In genomic region chr2:36048748-36049566, GRCm38 (mm10) we compare ENCODE assay signal across 8 mouse cellular contexts. TPM values are rescaled to one million over a fixed set of nuclear protein-coding genes. Genes with fewer than 3 reads are reported as not detected.
DNase-seq lines count a peak whose midpoint lies in the region; ATAC-seq and TF ChIP-seq lines count a peak whose summit lies in the region.

Ndufa8 (minus strand) TSS chr2:36049406.
Morn5 (plus strand) TSS chr2:36049458.

- no peak for TF ChIP-seq CTCF in MEL (IDR thresholded peaks at IDR 0.05 in 2 of 3, conservative IDR thresholded peaks at IDR 0.05 in 1 of 3; ENCODE audit: control insufficient read depth in 1 of 3, insufficient read depth in 1 of 3, low read depth in 2 of 3, low read length in 3 of 3, poor library complexity in 1 of 3, severe bottlenecking in 1 of 3)
- no peak for TF ChIP-seq CTCF in cerebellum, adult 2 months (IDR thresholded peaks at IDR 0.05; ENCODE audit: borderline replicate concordance, insufficient read depth, low read depth, low read length)
- no peak for TF ChIP-seq CTCF in forebrain, postnatal 0 days (IDR thresholded peaks at IDR 0.05; ENCODE audit: low read depth)

- no peak for TF ChIP-seq EP300 in MEL (IDR thresholded peaks at IDR 0.05; ENCODE audit: low read depth in 1 of 2, low read length in 2 of 2)

- peak in 1 of 2 experiments; percentile 94; a peak in 3 of 4 replicates for TF ChIP-seq POLR2A in MEL (IDR thresholded peaks at IDR 0.05; ENCODE audit: control insufficient read depth in 1 of 2, insufficient read depth in 1 of 2, low read depth in 1 of 2, low read length in 2 of 2, poor library complexity in 1 of 2)
- TF ChIP-seq POLR2A in cerebellum, adult 2 months (IDR thresholded peaks at IDR 0.05; ENCODE audit: borderline replicate concordance, insufficient read depth, low read length) = peak; percentile 95

- peak within 1 kb of the TSS; percentile 74 for H3K4me2 ChIP-seq in forebrain, postnatal 0 days (ENCODE audit: low read depth)
- H3K4me2 ChIP-seq in lung, embryonic 15.5 days = peak within 1 kb of the TSS; percentile 58

- WGBS in cerebellum, adult 2 months = under 1% methylated on average over 44 of the region's 44 CpGs
- 2% methylated on average over 44 of the region's 44 CpGs for WGBS in forebrain, postnatal 0 days
- under 1% methylated on average over 44 of the region's 44 CpGs for WGBS in lung, embryonic 15.5 days

- peak; percentile 97 for DNase-seq in MEL (ENCODE audit: low read depth, low spot score)
- DNase-seq in cerebellum, adult 2 months = peak; percentile 98 to 99
- DNase-seq in forebrain, postnatal 0 days = peak; percentile 97
- DNase-seq in heart, postnatal 4 days = peak; percentile 100
- peak; percentile 96 to 97 for DNase-seq in layer of hippocampus, adult 8-10 months (ENCODE audit: low spot score in 2 of 2)
- peak; percentile 96 for DNase-seq in ovary, adult 18-20 months (ENCODE audit: low spot score)
- peak; percentile 98 for DNase-seq in thymus, postnatal 0 days (ENCODE audit: low spot score)

- peak within 1 kb of the TSS; percentile 83 to 97 for H3K4me3 ChIP-seq in MEL (ENCODE audit: control insufficient read depth in 1 of 2, insufficient read depth in 1 of 2, low read depth in 2 of 2, low read length in 2 of 2)
- H3K4me3 ChIP-seq in cerebellum, adult 2 months (replicated peaks; ENCODE audit: insufficient read depth, low read depth, low read length) = peak within 1 kb of the TSS; percentile 85
- peak within 1 kb of the TSS; percentile 92 for H3K4me3 ChIP-seq in forebrain, postnatal 0 days (ENCODE audit: low read depth, low read length)
- H3K4me3 ChIP-seq in lung, embryonic 15.5 days = peak within 1 kb of the TSS; percentile 68

- H3K27me3 ChIP-seq in MEL (ENCODE audit: control insufficient read depth in 1 of 2, insufficient read depth in 2 of 2, low read length in 2 of 2) = no peaks in the 10 kb centered on the region
- no peaks in the 10 kb centered on the region for H3K27me3 ChIP-seq in cerebellum, adult 2 months (ENCODE audit: control insufficient read depth, insufficient read depth, low read length)
- H3K27me3 ChIP-seq in forebrain, postnatal 0 days (ENCODE audit: insufficient read depth, low read length) = no peaks in the 10 kb centered on the region
- H3K27me3 ChIP-seq in lung, embryonic 15.5 days = no peaks in the 10 kb centered on the region

- H3K9ac ChIP-seq in MEL (ENCODE audit: control insufficient read depth, low read depth, low read length, poor library complexity, severe bottlenecking) = peak within 1 kb of the TSS; percentile 94
- peak within 1 kb of the TSS; percentile 91 for H3K9ac ChIP-seq in forebrain, postnatal 0 days
- peak within 1 kb of the TSS; percentile 83 for H3K9ac ChIP-seq in lung, embryonic 15.5 days

- H3K36me3 ChIP-seq in MEL (ENCODE audit: control insufficient read depth in 1 of 2, insufficient read depth in 2 of 2, low read length in 2 of 2) = peaks cover 0 to 11% of the 10 kb centered on the region in 2 experiments; a peak in 3 of 4 replicates
- H3K36me3 ChIP-seq in forebrain, postnatal 0 days (ENCODE audit: insufficient read depth) = peaks cover 8% of the 10 kb centered on the region; the same call in 1 of the 2 replicates
- peaks cover 8% of the 10 kb centered on the region for H3K36me3 ChIP-seq in lung, embryonic 15.5 days

- no peaks in the 10 kb centered on the region for H3K9me3 ChIP-seq in MEL (replicated peaks; ENCODE audit: insufficient read depth, low read length)
- H3K9me3 ChIP-seq in forebrain, postnatal 0 days (ENCODE audit: low read length) = no peaks in the 10 kb centered on the region
- no peaks in the 10 kb centered on the region for H3K9me3 ChIP-seq in lung, embryonic 15.5 days

- H3K79me2 ChIP-seq in MEL (ENCODE audit: control insufficient read depth, insufficient read depth, low read length, poor library complexity) = peaks cover 30% of the 10 kb centered on the region

- peak within 1 kb of the TSS; percentile 34 for H3K27ac ChIP-seq in MEL (ENCODE audit: control insufficient read depth, low read depth, low read length)
- H3K27ac ChIP-seq in cerebellum, adult 2 months (ENCODE audit: insufficient read depth, low read length) = peak within 1 kb of the TSS; percentile 69
- H3K27ac ChIP-seq in forebrain, postnatal 0 days (ENCODE audit: low read depth, low read length) = peak within 1 kb of the TSS; percentile 67
- H3K27ac ChIP-seq in lung, embryonic 15.5 days = no peak within 1 kb of the TSS

- peak; percentile 98 for ATAC-seq in forebrain, postnatal 0 days
- ATAC-seq in lung, embryonic 15.5 days (ENCODE audit: borderline replicate concordance, extremely low read depth, low FRiP score, low TSS enrichment) = peak; percentile 98

- no peak for TF ChIP-seq RAD21 in MEL (IDR thresholded peaks at IDR 0.05; ENCODE audit: low read depth, low read length)

- H3K4me1 ChIP-seq in MEL (ENCODE audit: control insufficient read depth in 1 of 2, insufficient read depth in 2 of 2, low read length in 2 of 2) = peaks cover 2 to 12% of the 10 kb centered on the region in 2 experiments; a peak in 3 of 4 replicates
- peaks cover 12% of the 10 kb centered on the region; the same call in 1 of the 2 replicates for H3K4me1 ChIP-seq in cerebellum, adult 2 months (ENCODE audit: control insufficient read depth, insufficient read depth, low read length)
- 0 out of 2 replicates have a peak, but pooled peaks cover 5% of the 10 kb centered on the region for H3K4me1 ChIP-seq in forebrain, postnatal 0 days (ENCODE audit: insufficient read depth)
- peaks cover 6% of the 10 kb centered on the region for H3K4me1 ChIP-seq in lung, embryonic 15.5 days

TF ChIP-seq in MEL, 35 proteins besides CTCF, POLR2A, EP300 and RAD21:
- TF ChIP-seq POLR2AphosphoS5 (IDR thresholded peaks at IDR 0.05; ENCODE audit: borderline replicate concordance, low read depth, low read length) (no peak), RCOR1 (IDR thresholded peaks at IDR 0.05; ENCODE audit: low read depth, low read length) (no peak), ZMIZ1 (IDR thresholded peaks at IDR 0.05; ENCODE audit: low read depth, low read length) (0 out of 2 replicates have a peak, but pooled peaks have one; percentile 47), NRF1 (IDR thresholded peaks at IDR 0.05; ENCODE audit: insufficient read depth, low read depth, low read length, poor library complexity, severe bottlenecking) (peak; percentile 99), TBP (IDR thresholded peaks at IDR 0.05; ENCODE audit: low read depth, low read length) (no peak), ETS1 (IDR thresholded peaks at IDR 0.05; ENCODE audit: low read depth, low read length) (no peak), NELFE (IDR thresholded peaks at IDR 0.05; ENCODE audit: low read depth, low read length) (peak; percentile 88), MYC (IDR thresholded peaks at IDR 0.05; ENCODE audit: low read depth, low read length) (peak; percentile 49; the same call in 1 of the 2 replicates), JUND (IDR thresholded peaks at IDR 0.05; ENCODE audit: low read depth, low read length) (no peak), SIN3A (IDR thresholded peaks at IDR 0.05; ENCODE audit: low read length) (peak; percentile 87), CHD2 (IDR thresholded peaks at IDR 0.05; ENCODE audit: low read length) (no peak), TAL1 (IDR thresholded peaks at IDR 0.05; ENCODE audit: low read length) (no peak), GABPA (IDR thresholded peaks at IDR 0.05; ENCODE audit: low read depth, low read length) (no peak), MAFK (IDR thresholded peaks at IDR 0.05; ENCODE audit: borderline replicate concordance, low read depth, low read length) (no peak), POLR2AphosphoS2 (IDR thresholded peaks at IDR 0.05; ENCODE audit: low read length) (peak; percentile 62; the same call in 1 of the 2 replicates), MAX (IDR thresholded peaks at IDR 0.05; ENCODE audit: low read length) (peak; percentile 23), HCFC1 (IDR thresholded peaks at IDR 0.05; ENCODE audit: low read depth, low read length) (peak; percentile 73), MYB (IDR thresholded peaks at IDR 0.05; ENCODE audit: low read depth, low read length) (no peak), MXI1 (IDR thresholded peaks at IDR 0.05; ENCODE audit: low read depth, low read length) (peak; percentile 81), BHLHE40 (IDR thresholded peaks at IDR 0.05; ENCODE audit: borderline replicate concordance, low read depth, low read length) (peak; percentile 58; the same call in 1 of the 2 replicates), ELF1 (IDR thresholded peaks at IDR 0.05; ENCODE audit: low read depth, low read length) (peak; percentile 96), CHD1 (IDR thresholded peaks at IDR 0.05; ENCODE audit: low read depth, low read length) (no peak), E2F4 (IDR thresholded peaks at IDR 0.05; ENCODE audit: borderline replicate concordance, low read depth, low read length) (no peak)

RNA-seq across cellular contexts. Expression of gene Ndufa8, which starts in this region (rescaled TPM):
- total RNA-seq in MEL (2012; rRNA removed) = 167 and 186 TPM in 2 replicates
- polyA plus RNA-seq in MEL (2012; ENCODE audit: insufficient read depth in 1 of 2, insufficient read length in 2 of 2, low read depth in 1 of 2, low replicate concordance in 2 of 2, missing spikeins in 1 of 2) = 100 to 1,000 TPM in 1 of 2 experiments, not detected in 1; 357 TPM
- polyA plus RNA-seq in cerebellum, adult 2 months (2012; rRNA removed) = 241 and 249 TPM in 2 replicates
- 74.0 and 111 TPM in 2 replicates for total RNA-seq in forebrain, postnatal 0 days (2014; rRNA removed)
- 333 and 372 TPM in 2 replicates for polyA plus RNA-seq in forebrain, postnatal 0 days (2015; fragmentation: Nextera tagmentation; extraction: Ambion mirVana)
- total RNA-seq in heart, postnatal 4 days (2021) = 100 to 1,000 TPM; 487 to 501 TPM
- total RNA-seq in layer of hippocampus, adult 8-10 months (2022) = 100 to 1,000 TPM; 174 to 193 (median 178) TPM
- 256 and 268 TPM in 2 replicates for polyA plus RNA-seq in lung, embryonic 15.5 days (2015; fragmentation: Nextera tagmentation; extraction: Ambion mirVana)
- polyA plus RNA-seq in thymus, postnatal 0 days (2015; fragmentation: Nextera tagmentation; extraction: Ambion mirVana) = 261 and 272 TPM in 2 replicates

RNA-seq across cellular contexts. Expression of gene Morn5, which starts in this region (rescaled TPM):
- total RNA-seq in MEL (2012; rRNA removed) = 0.81 and 0.98 TPM in 2 replicates
- polyA plus RNA-seq in MEL (2012; ENCODE audit: insufficient read depth in 1 of 2, insufficient read length in 2 of 2, low read depth in 1 of 2, low replicate concordance in 2 of 2, missing spikeins in 1 of 2) = 1 to 10 TPM in 1 of 2 experiments, not detected in 1; 1.3 TPM
- polyA plus RNA-seq in cerebellum, adult 2 months (2012; rRNA removed) = 2.5 and 2.6 TPM in 2 replicates
- total RNA-seq in forebrain, postnatal 0 days (2014; rRNA removed) = 1.0 and 2.2 TPM in 2 replicates
- 3.9 and 4.4 TPM in 2 replicates for polyA plus RNA-seq in forebrain, postnatal 0 days (2015; fragmentation: Nextera tagmentation; extraction: Ambion mirVana)
- not detected for total RNA-seq in heart, postnatal 4 days (2021)
- total RNA-seq in layer of hippocampus, adult 8-10 months (2022) = 1 to 10 TPM; 1.1 to 3.3 (median 1.6) TPM
- polyA plus RNA-seq in lung, embryonic 15.5 days (2015; fragmentation: Nextera tagmentation; extraction: Ambion mirVana) = 3.1 and 3.6 TPM in 2 replicates
- polyA plus RNA-seq in thymus, postnatal 0 days (2015; fragmentation: Nextera tagmentation; extraction: Ambion mirVana) = 0.31 and 0.53 TPM in 2 replicates
